Mouse (Mus musculus): ENCODE measurements at regions not wholly inside any gene's neighbourhood (a gene's known extent, or its start where the extent isn't known, plus 50 kb on each side); places are given as distances from the start of the nearest gene placed in this dataset.

DNA sequence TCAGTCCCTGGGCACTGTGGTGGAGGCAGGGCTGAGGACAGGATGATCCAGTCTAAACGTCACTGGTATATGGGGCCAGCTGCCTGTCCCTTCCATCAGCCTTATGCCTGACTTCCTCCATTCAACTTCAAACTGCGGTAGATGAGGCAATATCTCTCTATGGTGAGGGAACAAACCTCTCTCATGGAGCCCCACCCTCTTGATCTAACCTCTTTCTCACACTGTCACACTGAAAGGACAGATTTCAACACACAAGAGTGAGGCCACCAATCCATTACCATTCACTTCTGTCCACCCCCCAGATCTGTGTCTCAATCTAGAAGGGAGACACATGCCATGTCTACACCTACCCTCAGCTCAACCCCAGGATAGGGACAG lies 92.5 kb upstream of the Smad3 start:
- no peak for DNase-seq (ENCODE audit: low spot score)

DNA sequence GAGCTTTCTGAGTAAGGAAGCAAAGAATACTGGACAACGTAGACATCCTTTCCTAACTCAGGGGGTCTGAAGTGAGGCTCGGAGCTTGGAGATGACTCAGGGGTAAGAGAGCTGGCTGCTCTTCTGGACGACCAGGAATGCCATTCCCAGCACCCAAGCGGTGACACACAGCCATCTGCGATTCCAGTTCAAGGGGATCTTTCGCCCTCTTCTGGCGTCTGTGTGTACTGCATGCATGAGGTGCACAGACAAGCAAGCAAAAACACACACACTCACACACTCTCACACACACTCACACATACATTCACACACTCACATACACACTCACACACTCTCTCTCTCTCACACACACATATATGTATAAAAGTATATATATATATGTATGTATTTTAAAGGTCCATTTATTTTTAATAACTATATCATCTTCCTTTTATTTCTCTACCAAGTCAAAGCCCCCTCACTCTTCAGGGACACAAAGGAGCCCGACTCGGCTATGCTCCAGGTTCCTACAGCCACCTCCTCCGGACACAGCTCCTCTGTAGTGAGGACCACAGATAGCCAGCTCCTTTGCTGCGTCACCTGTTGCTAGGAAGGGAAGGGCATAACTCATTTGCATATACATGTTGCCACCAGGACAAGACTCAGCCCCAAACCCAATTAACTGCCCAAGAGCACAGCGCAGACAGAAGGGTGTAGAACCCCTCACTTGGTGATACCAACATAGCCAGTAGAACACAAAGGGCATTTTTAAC lies 91.9 kb upstream of the Smad3 start:
- no peak for DNase-seq (ENCODE audit: low spot score)

DNA sequence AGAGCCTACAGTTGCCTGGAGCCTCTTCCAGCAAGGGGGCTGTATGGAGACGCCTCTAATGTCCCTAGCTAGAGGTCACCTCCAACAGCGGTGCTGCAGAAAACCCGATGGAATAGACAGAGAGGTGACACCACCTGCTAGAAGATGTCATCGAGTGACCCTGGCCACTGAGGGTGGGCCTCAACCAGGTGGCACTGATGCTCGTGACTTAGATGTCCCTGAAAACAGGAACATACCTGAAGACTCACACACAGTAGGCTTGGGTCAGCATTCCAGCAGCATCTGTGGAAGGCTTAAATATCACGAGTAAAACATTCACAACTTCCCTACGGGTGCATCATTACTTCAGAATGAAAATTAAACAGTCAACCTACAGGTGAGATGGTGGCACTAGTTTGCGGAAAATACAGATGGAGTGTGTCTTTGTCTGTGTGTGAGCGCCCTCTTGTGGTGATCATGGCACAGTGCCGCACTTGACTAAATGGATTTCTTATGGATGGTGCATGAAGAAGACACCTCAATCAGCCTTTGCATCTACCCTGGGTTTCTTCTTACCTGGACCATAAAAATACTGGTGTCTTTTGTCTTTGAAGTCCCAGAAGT lies 86.2 kb upstream of the Smad3 start:
- DNase-seq (ENCODE audit: low spot score), result peak; percentile 66

DNA sequence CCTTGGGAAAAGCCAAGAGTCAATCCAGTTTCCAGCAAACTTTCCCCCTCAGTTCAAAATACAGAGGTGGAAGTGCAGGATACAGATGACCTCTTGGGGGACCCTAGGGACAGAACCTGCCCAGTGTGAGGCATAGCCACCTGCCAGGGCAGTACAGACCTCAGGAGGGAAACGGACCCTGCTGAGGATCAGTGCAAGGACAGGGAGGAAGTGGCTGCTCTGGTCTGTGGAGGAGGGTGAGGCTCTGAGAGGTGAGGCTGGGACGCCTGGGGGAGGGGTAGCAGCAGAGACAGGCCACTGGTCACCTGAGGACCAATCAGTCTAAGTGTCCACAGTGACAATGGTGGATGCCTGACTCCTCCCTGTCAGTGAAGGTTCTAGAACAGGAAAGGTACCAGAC lies 85.6 kb upstream of the Smad3 start:
- no peak for DNase-seq (ENCODE audit: low spot score)

DNA sequence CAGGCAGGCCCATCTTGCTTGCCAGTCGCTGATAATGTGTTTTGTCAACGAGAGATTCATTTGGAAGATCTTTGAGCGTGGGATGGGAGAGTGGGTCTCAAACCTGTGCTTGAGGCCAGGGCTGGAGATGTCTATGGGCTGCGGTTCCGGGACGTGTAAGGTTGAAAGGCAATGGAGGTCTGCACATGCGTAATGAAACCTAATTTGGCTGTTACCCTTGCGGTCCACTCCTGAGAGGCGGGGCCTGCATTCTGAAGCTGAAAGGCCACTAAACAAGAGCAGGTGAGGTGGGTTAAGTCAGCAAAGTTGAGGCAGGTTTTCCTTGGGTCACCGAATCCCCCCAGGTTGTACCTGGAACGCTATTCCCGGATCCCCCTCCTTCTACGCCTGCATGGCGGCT lies 83.3 kb upstream of the Smad3 start:
- DNase-seq (ENCODE audit: low spot score), result no peak

DNA sequence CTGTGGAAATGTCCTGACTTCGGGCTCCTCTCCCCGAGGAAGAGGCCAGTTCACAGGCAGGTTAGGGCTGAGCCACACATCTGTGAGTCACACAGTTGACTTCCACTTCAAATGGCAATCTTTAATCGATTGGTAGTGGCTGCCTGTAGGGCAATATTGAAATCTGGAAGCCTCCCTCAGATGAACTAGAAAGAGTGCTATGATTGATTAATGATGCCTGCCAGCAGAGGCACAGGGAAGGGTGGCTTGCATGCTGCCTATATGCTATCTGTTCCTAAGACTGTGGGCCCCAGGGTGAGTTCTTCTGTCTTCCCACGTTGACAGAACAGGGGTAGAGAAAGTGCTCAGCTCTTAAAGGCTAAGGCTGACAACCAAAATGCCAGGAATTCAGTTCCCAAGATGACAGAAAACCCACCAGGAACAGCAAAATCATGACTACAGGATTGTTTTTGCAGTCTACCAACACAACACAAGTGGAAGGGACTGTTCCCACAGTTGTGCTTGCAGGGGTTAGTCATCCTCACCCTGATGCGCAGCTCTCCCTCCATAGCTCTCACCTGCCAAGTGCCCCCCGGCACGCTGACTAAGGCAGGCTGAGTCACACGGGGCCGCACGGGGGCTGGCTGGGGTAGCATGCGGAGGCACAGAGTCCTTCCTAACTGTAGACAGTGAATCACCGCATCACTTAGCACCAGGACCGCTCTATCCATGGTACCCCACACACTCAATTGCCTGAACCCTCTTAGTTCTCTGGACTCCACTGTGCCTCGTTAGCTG lies 81.4 kb upstream of the Smad3 start:
- no peak for DNase-seq (ENCODE audit: low spot score)

DNA sequence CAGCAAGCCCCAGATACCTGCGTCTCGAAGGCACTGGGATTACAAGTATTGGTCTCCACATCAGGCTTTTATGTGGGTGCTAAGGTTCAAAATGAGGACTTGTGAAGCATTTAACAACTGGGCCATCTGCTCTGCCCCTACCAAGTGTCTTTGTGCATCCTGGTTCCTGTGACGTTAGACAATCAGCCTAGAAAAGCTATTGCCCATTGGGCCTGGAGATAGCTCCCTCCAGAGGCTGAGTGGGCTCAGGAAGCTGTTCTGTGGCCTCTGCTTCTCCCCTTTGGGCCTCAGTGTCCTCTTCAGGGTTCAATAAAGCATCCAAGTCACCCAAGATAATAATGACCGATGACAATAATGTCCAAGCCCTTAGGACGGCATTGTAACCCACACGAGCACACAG lies 79.8 kb upstream of the Smad3 start:
- no peak for DNase-seq (ENCODE audit: low spot score)

DNA sequence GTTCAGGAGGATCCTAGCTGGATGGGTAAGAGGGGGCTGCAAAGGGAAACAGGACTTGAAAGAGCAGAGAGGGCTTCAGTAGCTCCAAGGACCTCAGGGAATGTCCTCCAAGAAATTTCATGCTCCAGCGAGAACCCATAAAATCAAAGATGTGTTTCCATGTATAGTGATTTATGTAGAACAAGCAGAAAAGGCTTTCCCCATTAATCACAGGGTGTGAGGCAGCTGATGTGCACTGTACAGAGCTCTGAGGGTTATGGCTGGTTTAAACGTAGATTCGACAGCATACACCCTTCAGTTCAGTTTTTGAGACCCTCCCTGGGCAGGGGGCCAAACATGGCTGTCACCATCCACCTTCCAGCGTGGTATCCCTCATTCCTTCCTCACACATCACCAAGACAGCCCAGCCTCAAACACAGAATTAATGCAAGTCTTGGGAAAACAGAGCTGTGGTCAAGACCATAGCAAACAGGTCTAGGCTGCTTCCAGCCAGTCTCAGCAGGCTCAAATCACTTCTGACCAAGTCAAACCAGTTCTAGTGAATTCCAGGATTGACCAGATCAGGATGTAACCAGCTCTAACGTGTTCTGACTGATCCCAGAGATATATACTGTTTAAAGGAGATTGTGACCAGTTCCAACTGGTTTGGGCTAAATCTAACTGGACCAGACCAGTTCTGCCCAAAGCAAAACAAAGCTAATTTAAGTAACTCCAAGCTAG lies 78.9 kb upstream of the Smad3 start:
- no peak for DNase-seq (ENCODE audit: low spot score)

DNA sequence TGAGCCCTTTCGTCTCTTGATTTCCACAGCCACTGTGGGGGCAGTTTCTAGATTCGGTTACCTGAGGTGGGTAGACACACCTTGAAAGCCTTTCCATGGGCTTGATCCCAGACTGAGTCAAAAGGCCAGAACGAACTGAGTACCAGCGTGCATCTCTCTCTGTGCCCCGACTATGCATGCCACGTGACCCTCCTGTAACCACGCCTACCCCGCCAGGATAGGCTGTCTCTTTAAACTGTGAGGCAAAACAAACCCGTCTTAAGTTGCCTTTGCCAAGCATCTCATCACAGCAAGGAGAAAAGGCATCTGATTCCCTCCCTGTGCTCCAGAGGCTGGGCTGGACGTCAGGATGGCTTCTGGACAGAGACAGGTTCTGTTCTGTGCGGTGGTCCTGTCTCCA lies 78.2 kb upstream of the Smad3 start:
- no peak for DNase-seq (ENCODE audit: low spot score)

DNA sequence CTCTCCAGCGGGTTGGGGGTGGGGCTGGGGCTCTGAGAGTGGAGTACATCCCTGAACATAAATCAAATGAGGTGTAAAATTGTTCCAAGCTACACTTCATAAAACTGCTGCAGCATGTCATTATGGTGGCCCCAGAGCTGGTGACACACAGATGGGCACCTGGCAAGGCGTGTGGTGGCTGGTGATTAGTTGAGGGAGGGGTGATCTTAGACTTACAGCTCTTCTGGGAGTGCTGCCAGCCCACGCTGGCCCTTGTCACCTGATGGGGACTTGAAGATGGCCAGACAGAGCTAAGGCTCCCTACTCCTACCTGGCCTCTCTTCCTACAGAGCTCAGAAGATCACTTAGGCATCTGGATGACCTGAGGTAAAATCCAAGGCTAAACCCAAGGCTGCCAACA lies 76.6 kb upstream of the Smad3 start:
- no peak for DNase-seq (ENCODE audit: low spot score)

DNA sequence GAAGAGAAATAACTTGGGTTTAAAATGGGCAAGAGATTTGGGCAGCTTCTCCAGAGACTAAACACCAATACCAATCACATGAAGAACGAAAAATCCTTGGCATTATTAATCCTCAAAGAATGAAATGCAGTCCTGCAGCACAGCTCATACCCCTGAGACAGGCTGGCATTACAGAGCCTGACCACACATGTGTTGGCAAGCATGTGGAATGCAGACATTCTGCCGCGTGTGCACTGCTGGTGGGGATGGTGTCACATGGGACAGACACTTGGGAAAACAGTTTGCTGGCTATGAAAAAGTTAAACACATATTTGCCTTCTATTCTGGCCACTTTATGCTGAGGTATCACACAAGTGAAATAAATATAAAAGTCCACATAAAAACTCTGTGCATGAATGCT lies 60.4 kb upstream of the Smad3 start:
- DNase-seq (ENCODE audit: low spot score), result no peak

DNA sequence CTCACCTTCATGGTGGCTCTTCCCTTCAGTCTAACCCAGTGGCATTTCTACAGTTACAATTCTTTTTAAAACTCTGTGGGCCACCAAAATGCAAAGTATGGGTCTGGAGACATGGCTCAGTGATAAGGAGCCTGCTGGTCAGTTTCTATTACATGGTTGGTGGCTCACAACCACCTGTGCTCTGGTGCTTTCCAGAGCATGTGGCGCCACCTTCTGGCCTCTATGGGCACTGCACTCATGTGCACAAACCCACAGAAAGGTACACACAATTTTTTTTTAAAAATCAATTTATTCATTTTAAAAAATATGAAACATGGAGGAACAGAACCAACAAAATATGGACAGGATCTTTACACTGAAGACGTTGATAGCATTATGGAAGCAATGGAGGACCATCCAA lies 58.7 kb upstream of the Smad3 start:
- no peak for DNase-seq (ENCODE audit: low spot score)

DNA sequence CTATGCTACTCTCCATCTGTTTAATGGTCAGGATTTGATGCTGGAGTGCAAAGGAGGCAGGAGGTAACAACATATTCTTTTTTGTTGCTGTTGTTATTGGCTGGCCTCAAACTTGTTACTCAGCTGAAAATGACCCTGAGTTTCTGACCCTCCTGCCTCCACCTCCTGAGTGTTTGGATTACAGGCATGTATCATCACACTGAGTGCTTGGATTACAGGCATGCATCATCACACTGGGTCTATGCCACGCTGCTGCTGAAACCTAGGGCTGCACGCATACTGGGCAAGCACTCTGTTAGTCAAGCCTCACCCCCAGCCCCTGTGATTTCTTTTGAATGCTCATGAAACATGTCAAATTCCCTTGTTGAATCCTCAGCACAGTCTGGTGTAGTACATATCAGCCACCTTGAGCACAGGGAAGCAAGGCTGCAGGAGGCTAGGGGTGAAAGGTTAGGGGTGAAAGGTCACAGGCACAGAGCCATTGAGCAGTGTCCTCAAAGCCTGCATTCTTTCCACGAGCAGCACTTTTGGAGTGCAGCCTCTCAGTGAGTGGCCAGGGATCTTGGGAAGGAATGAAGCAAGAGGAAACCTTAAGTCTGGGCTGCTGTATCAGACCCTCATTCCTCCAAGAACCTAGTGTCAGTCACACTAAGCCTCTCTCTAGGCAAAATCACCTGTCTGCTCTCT lies 52.2 kb upstream of the Smad3 start:
- DNase-seq (ENCODE audit: low spot score), result no peak

Measured in heart, adult 8-10 months (tissue).